Mouse (Mus musculus) urinary bladder, adult 2 months (tissue): ENCODE results near the gene Nrip1. TPM values are rescaled to one million over a fixed set of nuclear protein-coding genes. Genes with fewer than 3 reads are reported as not detected.

Source experiments
- DNase-seq: peaks from one replicate; pipeline ENCODE4 v3.0.0; 2022; ENCODE audit warnings: low spot score
- polyA plus RNA-seq: library from polyadenylated mRNA; depleted of rRNA; stranded (reverse); fragments of >200 nt; gene quantifications from 2 replicates; pipeline ENCODE4 v1.2.3, GENCODE M21; 2012

The Nrip1 gene
- polyA plus RNA-seq, 1 experiment: 5.5 TPM

- no peak for DNase-seq
These were observed 25.8 kb downstream of the Nrip1 start for GRCm38 (mm10) chr16:76347719-76348421.

- no peak for DNase-seq
These were observed 27.3 kb downstream of the Nrip1 start for GRCm38 (mm10) chr16:76346371-76346770.

- DNase-seq: no peak
These were observed 28.8 kb downstream of the Nrip1 start for GRCm38 (mm10) chr16:76344761-76345368.

- DNase-seq: no peak
These were observed 29.6 kb downstream of the Nrip1 start for GRCm38 (mm10) chr16:76344030-76344429.

- no peak for DNase-seq
These were observed 32.0 kb downstream of the Nrip1 start for GRCm38 (mm10) chr16:76341636-76342035.

GRCm38 (mm10) chr16:76339256-76339655 is 34.4 kb downstream of the Nrip1 start:
- DNase-seq: no peak

- DNase-seq: no peak
These were observed 36.3 kb downstream of the Nrip1 start for GRCm38 (mm10) chr16:76337351-76337750.

GRCm38 (mm10) chr16:76336932-76337331 is 36.7 kb downstream of the Nrip1 start:
- DNase-seq: no peak

- no peak for DNase-seq
These were observed 37.7 kb downstream of the Nrip1 start for GRCm38 (mm10) chr16:76335913-76336312.

- no peak for DNase-seq
These were observed 41.5 kb downstream of the Nrip1 start for GRCm38 (mm10) chr16:76332127-76332526.

GRCm38 (mm10) chr16:76331231-76331630 is 42.4 kb downstream of the Nrip1 start:
- no peak for DNase-seq

GRCm38 (mm10) chr16:76325315-76325710 is 48.3 kb downstream of the Nrip1 start:
- DNase-seq: no peak

GRCm38 (mm10) chr16:76324411-76325314 is 49.0 kb downstream of the Nrip1 start:
- no peak for DNase-seq

GRCm38 (mm10) chr16:76323594-76324307 is 49.9 kb downstream of the Nrip1 start:
- DNase-seq: no peak

GRCm38 (mm10) chr16:76323141-76323540 is 50.5 kb downstream of the Nrip1 start:
- DNase-seq: no peak

- no peak for DNase-seq
These were observed 52.0 kb downstream of the Nrip1 start for GRCm38 (mm10) chr16:76321527-76322165.

GRCm38 (mm10) chr16:76320118-76320473 is 53.5 kb downstream of the Nrip1 start:
- DNase-seq: no peak

- DNase-seq: no peak
These were observed 54.1 kb downstream of the Nrip1 start for GRCm38 (mm10) chr16:76319364-76320117.

GRCm38 (mm10) chr16:76318331-76318922 is 55.2 kb downstream of the Nrip1 start:
- no peak for DNase-seq
